Mouse (Mus musculus) spleen, adult 12 weeks (tissue): Measurements from ENCODE around the gene Grip1.

Source experiments
- DNase-seq: peaks from one replicate; pipeline ENCODE4 v3.0.0; 2022; ENCODE audit warnings: low spot score

The Grip1 gene

DNA sequence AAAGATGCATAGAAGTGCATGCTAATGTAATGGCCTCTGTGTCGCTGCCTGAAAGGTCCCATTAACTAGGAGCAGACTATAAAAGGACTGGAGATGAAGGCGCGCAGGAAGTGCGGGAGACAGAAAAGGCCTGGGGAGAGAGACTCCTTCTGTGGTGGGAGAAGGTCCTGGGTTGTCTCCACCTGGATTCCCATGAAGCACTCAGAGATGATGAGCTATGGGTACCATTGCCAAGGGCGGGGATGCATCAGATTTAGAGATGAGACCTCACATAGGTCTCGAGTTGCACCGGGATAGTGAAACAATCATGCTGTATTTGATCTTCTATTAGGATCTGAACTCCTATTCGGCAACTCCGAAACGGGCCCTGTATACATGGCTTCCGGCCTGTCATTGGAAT is 212.8 kb downstream of the Grip1 start:
- DNase-seq = no peak

DNA sequence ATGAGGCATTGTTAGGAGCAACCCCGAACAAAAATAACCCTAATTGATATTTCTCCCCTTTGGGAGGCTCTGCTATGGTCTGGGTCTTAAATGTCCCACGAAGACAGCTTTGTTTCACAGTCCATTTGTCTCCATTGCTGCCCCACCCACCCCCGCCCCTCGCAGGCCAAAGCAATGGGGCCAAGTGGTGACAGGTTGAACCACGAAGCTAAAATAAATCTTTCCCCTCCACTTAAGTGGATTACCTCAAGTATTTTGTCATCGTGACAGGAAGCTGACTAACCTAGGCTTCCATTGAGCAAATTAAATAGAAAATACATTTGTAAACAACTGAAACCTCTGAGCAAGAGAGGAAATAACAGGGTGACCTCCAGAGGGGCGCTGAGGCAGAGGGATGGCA is 216.8 kb downstream of the Grip1 start:
- DNase-seq = no peak

DNA sequence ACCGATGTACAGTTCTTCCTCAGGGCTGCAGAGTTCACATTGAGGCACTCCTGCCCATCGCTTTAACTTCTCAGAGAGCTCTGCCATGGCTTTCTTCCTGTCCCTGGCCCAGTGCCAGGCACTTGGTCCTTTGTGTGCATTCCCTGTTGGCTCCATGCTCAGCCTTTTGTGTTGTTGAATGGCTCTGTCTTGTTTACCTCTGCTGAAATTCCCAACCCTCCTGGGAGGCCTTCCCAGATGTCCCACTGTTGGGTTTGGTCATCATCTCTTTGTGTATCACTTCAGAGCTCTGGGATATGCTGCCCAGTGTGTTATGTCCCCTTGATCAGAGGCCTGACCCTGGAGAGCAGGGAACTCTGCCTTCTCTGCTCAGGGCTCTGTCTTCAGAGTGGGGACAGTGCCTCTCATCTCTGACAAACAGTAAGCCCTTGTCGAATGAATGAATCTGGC is 230.8 kb downstream of the Grip1 start:
- DNase-seq = no peak

DNA sequence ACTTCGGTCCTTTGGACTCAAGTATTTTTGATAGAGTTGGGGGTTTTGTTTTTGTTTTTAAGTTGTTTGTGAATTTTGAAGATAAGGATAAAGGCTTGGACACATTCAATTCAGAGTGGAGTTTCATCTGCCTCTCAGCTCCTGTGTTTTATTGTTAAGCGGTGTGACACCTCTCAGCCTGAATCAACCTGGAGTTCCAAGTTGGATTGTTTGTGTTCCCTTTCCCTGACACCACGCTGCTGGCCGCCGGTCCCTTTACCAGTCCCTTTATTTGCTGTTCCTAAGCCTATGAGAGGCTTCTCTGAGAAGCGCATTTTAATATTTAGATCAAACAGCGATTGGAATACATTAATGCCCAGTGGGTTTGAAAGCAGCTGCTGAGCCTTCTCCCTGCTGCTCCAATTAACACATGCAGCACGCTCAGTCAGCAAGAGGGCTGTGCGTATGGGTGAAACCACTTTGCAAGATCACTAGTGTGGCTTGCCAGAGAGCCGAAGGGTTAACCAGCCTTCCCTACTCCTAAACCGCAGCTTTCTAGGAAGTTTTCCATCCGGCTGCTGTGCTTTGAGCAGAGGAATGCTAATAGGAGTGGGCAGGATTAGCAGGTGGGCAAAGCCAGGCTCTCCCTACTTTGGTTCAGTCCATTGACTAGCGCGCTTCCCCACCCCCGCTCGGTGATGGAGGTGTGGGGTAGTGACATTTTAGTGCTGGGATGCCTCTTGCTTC is 237.9 kb downstream of the Grip1 start:
- no peak for DNase-seq

DNA sequence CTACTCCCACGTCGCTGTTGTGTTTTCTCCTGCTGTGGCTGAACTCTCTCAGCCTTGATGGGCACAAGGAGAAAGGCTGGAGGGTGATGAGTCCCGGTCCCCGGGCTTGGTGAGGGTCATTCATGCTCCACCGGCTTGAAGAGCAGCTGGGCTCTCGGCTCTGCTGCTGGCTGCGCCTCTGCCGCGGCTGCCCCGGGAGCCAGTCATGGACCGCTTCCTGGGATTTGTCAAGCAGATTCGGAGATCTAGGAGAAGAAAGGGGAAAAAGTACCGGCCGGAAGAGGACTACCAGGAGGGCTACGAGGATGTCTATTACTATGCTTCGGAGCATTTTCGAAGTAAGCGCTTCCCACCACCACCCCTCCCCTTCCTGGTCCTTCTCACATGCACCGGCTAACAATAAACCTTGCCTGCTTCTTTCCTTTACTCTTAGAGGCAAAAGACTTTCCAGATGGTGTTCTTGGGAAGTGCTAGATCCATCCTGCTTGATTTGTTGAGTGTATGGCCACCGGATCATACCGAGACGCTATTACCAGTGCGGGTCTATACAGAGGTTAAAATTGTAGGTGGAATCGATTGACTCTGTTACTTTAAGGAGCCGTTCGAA is 238.8 kb downstream of the Grip1 start:
- no peak for DNase-seq

DNA sequence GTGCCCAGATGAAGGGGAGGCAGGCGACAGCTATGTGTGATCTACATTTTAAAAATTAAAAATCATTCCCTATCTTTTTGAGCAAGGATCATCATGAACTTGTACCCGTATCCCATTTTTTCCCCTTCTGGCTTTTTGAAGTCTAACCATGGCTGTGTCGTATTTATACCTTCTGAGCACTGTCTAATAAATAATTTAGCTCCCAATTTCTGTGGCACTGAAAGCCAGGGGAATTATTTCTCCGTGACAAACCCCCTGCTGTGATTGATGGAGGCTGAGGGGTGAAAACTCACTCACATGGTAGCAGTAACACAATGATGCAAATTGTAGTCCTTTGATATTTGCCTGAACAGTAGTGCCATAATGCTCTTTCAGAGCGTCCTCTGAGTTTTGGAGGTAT is 239.8 kb downstream of the Grip1 start:
- no peak for DNase-seq

DNA sequence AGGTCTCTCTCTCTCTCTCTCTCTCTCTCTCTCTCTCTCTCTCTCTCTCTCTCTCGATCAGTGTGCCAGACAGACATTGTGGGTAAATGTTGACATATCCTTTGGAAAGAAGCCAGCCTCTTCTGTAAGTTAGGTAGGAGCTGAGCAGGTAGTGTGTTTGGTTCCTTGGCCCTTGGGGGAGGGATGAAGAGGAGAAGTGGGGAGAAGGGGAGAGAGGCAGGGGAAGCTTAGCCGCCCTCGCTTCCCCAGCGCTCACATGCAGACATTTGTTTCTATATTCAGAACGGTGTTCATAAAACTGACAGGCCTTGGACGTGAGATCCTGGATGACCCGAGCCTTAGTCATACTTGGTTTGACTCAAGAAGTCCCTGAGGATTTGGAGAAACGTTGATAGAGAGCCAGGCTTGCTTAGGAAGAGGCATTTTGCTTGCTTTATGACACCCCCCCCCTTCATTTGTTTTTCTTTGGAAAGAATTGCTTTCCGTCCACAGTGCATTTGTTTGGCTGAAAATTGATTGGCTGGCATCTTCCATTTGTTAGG is 243.7 kb downstream of the Grip1 start:
- no peak for DNase-seq

DNA sequence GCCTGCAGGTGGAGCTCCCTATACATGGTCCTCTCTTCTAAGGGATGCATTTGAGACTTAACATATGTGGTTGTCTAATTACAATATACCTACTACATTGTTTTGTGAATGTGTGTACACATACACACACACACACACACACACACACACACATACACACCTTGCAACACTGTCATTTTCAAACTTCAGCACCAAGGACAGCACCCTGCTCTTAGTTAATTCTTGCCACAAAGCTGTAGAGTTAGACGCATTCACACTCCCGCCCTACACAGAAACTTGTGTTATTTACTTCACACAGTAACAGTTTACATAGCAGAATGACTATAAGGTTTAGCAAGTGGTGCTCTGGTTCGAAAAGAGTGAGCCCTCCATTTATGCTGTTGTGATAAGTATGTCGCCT is 251.7 kb downstream of the Grip1 start:
- DNase-seq = no peak

DNA sequence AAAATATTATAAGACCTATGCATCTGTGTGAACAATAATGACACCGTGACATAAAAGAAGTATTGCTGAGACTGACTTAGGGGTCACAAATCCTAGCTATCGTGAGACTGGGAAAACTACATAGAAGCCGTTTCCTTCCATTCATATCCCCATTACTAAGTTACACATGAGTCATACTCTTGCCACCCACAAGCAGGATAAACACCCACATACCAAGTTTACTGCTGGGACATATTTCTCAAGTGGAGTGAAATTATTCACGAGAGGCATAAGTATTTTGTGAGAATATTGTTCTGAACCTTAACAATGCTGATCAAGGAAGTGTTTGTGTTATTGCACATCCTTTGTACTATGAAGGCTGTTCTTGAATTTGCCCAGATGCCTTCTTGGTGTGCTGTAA is 252.7 kb downstream of the Grip1 start:
- no peak for DNase-seq

DNA sequence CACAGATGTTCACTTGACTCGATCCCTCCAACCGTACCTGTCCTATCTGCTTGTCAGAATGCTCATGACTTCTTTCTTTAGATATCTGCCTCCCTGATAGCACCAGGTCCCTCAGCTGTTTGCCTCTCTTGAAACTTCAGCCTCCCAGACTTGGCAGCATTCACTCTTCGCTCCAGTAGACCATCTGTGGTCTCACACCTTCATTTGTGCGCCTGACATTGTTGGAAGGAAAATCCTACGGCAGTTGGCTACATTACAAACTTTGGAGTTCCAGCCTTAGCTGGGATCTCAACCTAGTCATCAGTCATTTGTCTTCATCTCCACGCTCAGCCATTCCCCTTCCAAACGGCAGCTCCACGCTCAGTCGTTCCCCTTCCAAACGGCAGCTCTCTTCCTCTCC is 253.4 kb downstream of the Grip1 start:
- DNase-seq = no peak

DNA sequence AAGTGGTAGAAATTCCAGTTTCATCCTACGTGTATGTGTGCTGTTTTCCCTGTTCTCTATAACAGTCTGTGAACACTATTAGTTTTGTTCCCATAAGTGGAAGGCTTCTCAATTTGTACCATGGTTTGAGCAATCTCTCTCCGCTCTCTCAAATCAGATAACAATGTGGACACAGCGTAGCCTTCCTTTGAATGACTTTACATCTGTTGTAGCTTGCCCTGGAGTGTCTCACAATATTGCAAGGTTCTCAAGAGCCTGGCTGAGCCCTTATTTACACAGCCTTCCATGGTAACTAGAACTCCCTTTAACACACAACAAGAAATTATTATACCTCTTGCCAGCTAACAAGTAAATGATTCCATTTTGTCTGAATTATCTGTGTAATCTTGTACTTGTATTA is 268.3 kb downstream of the Grip1 start:
- DNase-seq = no peak

DNA sequence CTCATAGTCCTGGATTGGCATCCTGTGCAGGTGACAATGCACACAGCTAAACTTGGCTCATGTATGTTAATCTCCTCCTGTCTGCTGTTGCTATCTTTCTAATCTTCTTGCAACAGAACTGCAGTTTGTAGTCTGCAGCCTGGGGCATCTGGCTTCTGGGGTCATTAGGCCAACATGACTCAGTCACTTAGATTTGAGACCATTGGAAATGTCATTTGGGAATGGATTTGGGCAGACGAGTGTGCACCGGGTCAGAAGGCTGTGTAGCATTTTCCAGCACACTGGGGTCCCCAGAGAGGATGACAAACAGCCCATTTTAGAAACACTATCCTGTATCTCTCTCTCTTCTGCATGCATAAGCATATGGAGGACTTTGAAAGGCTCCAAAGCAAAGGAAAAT is 268.8 kb downstream of the Grip1 start:
- no peak for DNase-seq

DNA sequence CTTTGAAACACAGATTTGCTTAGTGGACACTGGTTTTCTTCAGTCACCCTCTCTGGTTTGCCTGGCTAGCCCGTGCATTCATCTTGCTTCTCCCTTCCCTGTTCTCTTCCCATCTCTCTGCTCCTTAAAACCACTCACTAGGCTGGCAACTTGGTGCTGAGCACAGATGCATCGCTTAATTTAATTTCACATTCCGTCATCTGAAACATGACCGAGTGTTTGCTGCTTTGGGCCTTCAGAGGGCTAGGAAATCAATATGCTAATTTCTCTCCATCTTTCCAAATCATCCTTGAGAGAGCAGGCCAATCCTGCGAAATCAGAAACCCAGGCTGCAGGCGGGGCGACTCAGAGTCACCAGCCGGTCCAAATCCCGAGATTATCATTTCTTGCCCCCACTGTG is 270.0 kb downstream of the Grip1 start:
- DNase-seq = no peak

DNA sequence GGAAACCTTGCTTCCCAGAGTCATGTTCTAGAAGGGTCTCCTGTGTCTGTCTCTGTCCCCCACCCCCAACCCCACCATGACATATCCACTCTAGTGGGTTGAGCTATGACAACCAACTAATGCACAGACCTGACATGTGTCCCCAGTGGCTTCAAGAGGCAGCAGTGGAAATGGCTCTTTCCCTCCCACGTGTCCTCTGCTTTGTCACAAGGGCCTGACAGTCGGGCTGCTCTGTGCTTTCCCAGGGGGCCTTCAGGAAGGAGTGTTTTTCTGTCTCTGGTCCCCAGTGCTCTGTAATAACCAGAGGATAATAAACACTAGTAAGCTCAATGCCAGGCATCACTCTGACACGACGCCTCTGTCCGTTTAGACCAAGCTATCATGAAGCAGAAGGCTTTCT is 271.7 kb downstream of the Grip1 start:
- no peak for DNase-seq

DNA sequence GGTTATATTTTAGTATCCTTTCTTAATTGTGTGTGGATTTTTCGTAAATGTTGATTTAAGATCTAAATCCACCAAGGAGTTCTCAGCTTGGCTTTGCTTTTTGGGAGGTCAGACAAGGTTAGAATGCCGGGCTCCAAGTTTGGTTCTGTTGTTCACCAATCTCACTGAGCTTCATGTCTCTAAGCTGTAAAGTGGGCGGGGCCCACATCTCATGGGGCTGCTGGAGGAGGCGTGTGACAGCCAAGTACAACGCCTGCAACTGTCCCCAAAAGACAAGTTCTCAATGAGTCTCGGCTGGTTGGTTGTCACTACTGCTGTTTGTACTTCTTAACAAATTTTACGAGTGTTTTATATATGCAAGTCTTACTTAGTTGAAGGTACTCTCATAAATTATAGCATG is 272.3 kb downstream of the Grip1 start:
- no peak for DNase-seq

DNA sequence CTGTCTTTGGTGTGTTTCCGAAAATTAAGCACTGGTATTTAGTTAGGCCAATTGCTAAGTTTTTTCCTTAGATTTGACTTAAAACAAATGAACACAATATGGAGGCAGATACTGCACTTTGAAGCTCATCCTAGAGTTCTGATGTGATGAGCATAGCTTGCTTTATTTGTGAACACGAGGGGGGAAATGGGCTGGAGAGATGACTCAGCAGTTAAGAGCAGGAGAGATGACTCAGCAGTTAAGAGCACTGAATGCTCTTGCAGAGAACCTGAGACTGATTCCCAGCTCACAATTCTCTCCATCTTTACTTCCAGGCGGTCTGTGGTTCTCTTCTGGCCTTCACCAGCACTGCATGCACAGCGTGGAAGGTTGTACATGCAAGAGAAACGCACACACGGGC is 273.3 kb downstream of the Grip1 start:
- no peak for DNase-seq

DNA sequence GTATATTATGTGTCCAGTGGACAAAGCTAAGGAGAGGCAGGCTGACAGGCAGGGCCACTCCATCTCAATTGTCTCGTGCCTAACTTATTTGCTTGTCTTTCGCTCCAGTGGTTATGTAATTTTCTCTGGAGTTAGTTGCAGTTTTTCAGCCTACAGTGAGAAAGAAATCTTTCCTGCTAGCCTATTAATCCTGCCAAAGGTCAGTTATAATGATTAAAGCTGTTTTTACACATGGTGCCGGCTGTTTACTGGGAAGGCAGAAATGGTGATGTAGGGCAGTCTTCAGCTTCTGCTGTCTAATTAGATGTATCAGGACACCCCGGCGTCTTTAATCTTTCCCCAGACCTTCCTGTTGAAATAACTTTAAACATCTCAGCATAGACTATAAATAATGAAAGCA is 276.6 kb downstream of the Grip1 start:
- DNase-seq = no peak

DNA sequence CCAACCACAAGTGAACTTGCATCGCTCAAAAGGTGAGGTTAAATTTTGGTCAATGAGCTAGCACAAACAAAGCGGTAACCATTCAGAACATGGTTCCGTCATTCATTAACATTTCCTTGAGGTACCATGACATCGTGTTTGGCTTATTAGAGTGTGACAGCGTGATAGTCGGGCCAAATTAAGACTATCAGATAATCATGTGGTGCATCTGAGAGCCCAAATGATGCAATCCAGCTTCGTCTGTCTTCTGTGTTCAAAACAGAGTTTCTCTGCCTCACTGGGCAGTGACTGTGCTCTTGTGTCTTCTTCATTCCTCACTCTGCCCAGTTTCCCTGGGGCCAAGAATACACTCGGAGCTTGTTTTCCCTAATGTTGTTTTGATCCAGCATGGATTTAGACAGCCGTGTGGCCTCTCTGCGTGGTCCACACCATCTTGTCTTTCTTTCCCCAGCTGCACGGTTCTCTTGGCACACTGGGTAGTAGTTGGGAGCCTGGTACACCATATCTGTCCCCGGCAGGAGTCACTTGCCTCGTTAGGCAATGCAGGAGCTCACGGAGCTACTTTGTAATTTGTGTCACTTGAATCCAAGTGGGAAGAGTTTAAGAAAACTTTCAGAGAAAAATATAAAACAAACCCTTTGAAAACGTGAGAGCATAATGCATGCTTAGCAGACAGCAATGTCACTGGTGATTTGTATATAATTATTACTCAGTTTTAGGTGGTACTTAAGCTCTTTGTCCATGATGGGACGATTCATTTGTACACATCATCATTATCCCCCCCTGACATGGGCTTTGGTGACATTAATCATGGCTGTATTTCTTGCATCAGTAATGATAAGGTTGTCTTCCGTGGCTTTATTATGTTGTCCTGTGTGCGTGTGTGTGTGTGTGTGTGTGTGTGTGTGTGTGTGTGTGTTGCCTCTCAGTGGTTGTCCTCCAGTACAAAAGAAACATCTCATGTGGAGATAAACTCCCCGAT is 281.7 kb downstream of the Grip1 start:
- no peak for DNase-seq

DNA sequence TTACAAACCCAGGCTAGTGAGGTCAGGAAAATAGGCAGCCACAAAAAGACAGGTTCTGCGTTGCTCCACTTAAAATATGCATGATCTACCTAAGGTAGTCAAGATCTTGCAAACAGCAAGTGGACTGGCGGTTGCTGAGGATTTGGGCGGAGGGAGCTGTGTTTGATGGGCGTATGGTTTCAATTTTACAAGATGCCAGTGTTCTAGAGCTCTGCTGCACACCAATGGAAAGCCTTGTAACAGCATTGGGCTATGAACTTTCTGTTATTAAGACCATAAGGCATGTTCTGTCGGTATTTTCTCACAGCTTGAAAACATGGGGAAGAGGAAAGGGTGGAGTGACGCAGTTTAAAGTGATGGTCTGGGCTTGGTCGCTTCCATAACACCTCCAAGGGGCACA is 285.8 kb downstream of the Grip1 start:
- no peak for DNase-seq

DNA sequence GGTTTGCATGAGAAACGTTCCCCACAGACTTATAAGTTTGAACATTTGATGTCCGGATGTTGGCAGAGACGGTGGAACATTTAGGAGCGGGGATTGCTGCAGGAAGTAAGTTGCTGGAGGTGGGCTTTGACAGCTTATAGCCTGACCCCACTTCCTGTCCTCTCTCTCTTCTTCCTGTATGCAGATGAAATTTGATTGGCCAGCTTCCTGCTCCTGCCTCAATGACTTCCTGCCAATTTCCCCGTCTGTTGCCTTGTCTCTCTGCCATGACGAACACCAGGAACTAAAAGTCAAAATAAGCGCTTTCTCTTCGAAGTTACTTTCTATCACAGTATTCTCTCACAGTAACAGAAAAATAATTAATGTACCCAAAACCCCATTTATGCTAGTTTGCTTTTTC is 289.1 kb downstream of the Grip1 start:
- no peak for DNase-seq

DNA sequence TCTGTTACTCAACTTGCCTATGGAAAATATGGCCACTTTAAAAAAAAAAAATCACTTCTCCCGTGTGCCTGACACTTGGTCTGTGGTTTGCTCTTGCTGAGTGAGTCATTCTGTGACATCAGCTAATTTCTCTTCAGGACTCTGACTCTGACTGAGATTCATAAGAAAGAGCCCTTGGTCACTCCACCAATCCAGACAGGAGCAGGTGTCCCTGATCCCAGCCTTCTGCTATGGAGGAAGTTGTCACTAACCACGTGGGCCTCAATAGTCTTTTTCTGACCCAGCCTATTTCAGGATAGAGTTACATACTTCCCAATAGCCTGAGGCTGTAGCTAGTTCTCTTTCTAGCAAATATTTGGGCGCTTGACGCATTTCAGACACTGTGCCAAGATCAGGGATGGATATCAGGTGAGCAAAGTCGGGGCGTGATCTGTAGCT is 298.8 kb downstream of the Grip1 start:
- DNase-seq = no peak

DNA sequence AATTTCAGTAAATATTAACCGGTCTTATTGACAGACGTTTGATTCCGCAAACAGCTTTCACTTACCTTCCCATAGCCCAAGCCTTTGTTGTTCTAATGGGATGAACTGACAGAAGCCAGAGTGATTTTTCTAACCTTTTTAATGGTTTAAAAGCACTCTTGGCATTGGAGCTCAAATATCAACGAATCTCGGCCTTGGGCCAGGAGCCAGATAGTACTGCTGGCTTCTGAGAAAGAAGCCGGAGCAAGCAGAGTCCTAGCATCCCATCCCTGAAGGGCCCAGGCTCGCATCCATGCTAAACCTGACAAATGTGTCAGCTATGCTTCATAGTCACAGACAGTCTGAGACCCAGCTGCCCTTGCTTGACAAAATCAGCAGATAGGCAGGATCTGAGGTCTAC is 302.6 kb downstream of the Grip1 start:
- no peak for DNase-seq

DNA sequence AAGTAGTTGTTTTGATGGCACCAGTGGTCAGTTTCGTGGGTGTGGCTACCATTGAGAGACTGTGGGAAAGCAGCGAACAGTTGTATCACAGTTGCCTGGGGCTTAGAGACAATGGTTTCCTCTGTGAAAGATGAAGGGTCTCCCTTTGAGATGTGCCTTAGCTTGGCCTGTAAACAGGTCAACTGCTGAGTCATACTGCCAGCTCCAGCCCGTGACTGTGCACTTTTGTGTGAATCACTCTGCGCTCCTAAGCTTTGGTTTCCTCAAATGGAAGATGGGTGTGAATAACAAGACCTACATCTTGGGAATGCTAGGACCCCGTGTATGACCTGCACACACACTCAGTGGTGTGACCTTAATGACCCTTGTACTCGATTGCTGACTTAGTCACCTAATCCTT is 303.6 kb downstream of the Grip1 start:
- no peak for DNase-seq
